Mouse (Mus musculus): ENCODE data around the gene Sox4.

DNA sequence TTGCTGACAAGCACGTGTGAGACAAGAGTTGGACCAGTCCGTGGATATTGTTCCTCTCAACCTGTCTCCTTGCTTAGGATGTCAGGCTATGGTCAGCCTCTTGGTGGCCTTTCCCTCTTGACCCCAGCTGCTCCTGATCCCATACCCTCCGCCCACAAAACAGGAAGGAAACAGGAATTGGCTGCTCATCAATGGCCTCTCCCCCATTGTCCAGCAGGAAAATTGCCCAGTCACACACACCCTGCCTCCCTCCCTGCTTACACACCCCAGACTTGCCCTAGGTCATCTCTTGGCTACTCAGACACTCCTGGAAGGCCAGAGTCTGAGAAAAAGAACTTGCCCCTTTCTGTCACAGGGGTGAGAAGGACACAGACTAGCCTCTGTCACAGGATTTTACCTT is 22.2 kb downstream of the Sox4 start:
- TF ChIP-seq CTCF (IDR thresholded peaks at IDR 0.05; ENCODE audit: control insufficient read depth, insufficient read depth, insufficient read length) (no peak), USF1 (IDR thresholded peaks at IDR 0.05; ENCODE audit: low read depth) (no peak), MAX (IDR thresholded peaks at IDR 0.05) (no peak)

Measured in C2C12 (cell line).